Mouse (Mus musculus) embryonic facial prominence, embryonic 12.5 days (tissue): ENCODE data around the gene Cd5. TPM values are rescaled to one million over a fixed set of nuclear protein-coding genes. Genes with fewer than 3 reads are reported as not detected.

ENCODE experiments used
- ATAC-seq: fragments of 200-750 bp; cut with Nextera tagmentation; 2 replicates; pipeline ENCODE4 v1.8.0; 2017; ENCODE audit not compliant: insufficient number of reproducible peaks, insufficient read depth, low FRiP score, low TSS enrichment
- H3K27ac ChIP-seq: fragments of 300-500 bp; sonication (generic); 2 replicates; pipeline ENCODE4 v1.5.1; 2016; ENCODE audit warnings: mild to moderate bottlenecking
- H3K27me3 ChIP-seq: fragments of 300-500 bp; sonication (generic); 2 replicates; pipeline ENCODE4 v1.6.1; 2016; ENCODE audit warnings: mild to moderate bottlenecking, moderate library complexity
- H3K36me3 ChIP-seq: fragments of 300-500 bp; sonication (generic); 2 replicates; pipeline ENCODE4 v1.6.1; 2016; ENCODE audit warnings: mild to moderate bottlenecking
- H3K4me1 ChIP-seq: fragments of 300-500 bp; sonication (generic); 2 replicates; pipeline ENCODE4 v1.6.1; 2016
- H3K4me2 ChIP-seq: fragments of 300-500 bp; sonication (generic); replicated peaks from 2 replicates; pipeline ENCODE4 v1.6.1; 2016; ENCODE audit warnings: mild to moderate bottlenecking, moderate library complexity
- H3K4me3 ChIP-seq: fragments of 300-500 bp; sonication (generic); 2 replicates; pipeline ENCODE4 v1.5.1; 2016; ENCODE audit warnings: mild to moderate bottlenecking
- H3K9ac ChIP-seq: fragments of 300-500 bp; sonication (generic); 2 replicates; pipeline ENCODE4 v1.6.1; 2016; ENCODE audit warnings: mild to moderate bottlenecking, moderate library complexity
- H3K9me3 ChIP-seq: fragments of 300-500 bp; sonication (generic); 2 replicates; pipeline ENCODE4 v1.6.1; 2016; ENCODE audit warnings: mild to moderate bottlenecking, moderate library complexity
- WGBS: fragments of 180-500 bp; shearing (Covaris S2); methylation state at CpG from one replicate; pipeline ENCODE4 v1.1.7; 2016; 5-methylcytosine and 5-hydroxymethylcytosine counted together
- polyA plus RNA-seq: library from polyadenylated mRNA; unstranded; fragments of >200 nt; fragmentation: Nextera tagmentation; extraction: Ambion mirVana; gene quantifications from 2 replicates; pipeline ENCODE4 v1.2.1, GENCODE M21; 2016

Gene Cd5
- polyA plus RNA-seq, 1 experiment from 2014 or later, result 0.27 TPM

DNA sequence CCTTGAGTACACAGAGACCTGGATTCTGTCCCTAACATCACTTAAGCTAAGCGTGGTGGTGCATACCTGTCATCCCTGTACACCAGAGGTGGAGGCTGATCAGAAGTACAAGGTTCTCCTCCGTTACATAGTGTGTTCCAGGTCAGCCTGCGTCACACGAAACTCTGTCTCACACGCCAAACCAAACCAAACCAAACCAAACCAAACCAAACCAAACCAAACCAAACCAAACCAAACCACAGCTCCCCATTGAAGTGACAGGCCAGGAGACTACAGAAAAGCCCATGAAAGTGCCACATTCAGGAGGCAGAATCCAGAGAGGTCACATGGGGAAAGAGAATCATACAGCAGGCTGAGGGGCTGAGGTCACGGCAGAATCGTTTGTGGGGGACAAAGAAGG is 33.2 kb upstream of the Cd5 start:
- Histone ChIP-seq H3K27me3 (no peaks in the 10 kb centered on the region), H3K9ac (no peak overlapping the region), H3K4me3 (no peak overlapping the region), H3K4me1 (no peaks in the 10 kb centered on the region), H3K9me3 (no peaks in the 10 kb centered on the region), H3K36me3 (no peaks in the 10 kb centered on the region), H3K4me2 (no peak overlapping the region), H3K27ac (no peak overlapping the region)
- 77% methylated on average over 7 of the region's 7 CpGs for WGBS
- ATAC-seq, result no peak

GRCm38 (mm10) chr19:10769429-10770195 is 30.8 kb upstream of the Cd5 start:
- H3K9ac ChIP-seq, result no peak overlapping the region
- no peaks in the 10 kb centered on the region for H3K36me3 ChIP-seq
- no peak overlapping the region for H3K27ac ChIP-seq
- H3K9me3 ChIP-seq, result no peaks in the 10 kb centered on the region
- H3K4me1 ChIP-seq, result no peaks in the 10 kb centered on the region
- WGBS, result 73% methylated on average over 12 of the region's 12 CpGs
- no peak for ATAC-seq
- no peak overlapping the region for H3K4me3 ChIP-seq
- no peaks in the 10 kb centered on the region for H3K27me3 ChIP-seq
- H3K4me2 ChIP-seq, result no peak overlapping the region

- ATAC-seq, result no peak
- no peaks in the 10 kb centered on the region for H3K27me3 ChIP-seq
- H3K4me3 ChIP-seq, result no peak overlapping the region
- no peak overlapping the region for H3K4me2 ChIP-seq
- no peak overlapping the region for H3K9ac ChIP-seq
- no peaks in the 10 kb centered on the region for H3K4me1 ChIP-seq
- no peaks in the 10 kb centered on the region for H3K36me3 ChIP-seq
- no peak overlapping the region for H3K27ac ChIP-seq
- 67% methylated on average over 6 of the region's 6 CpGs for WGBS
- H3K9me3 ChIP-seq, result no peaks in the 10 kb centered on the region
These were observed 30.1 kb upstream of the Cd5 start for GRCm38 (mm10) chr19:10768694-10769428.

- 84% methylated on average over 10 of the region's 10 CpGs for WGBS
- no peak overlapping the region for H3K9ac ChIP-seq
- ATAC-seq, result no peak
These were observed 28.8 kb upstream of the Cd5 start for GRCm38 (mm10) chr19:10767631-10768030.

GRCm38 (mm10) chr19:10763381-10764031 is 24.7 kb upstream of the Cd5 start:
- Histone ChIP-seq H3K36me3 (no peaks in the 10 kb centered on the region), H3K9me3 (no peaks in the 10 kb centered on the region), H3K4me2 (no peak overlapping the region), H3K4me3 (no peak overlapping the region), H3K27me3 (no peaks in the 10 kb centered on the region), H3K4me1 (0 out of 2 replicates have a peak, but pooled peaks cover 6% of the 10 kb centered on the region), H3K27ac (no peak overlapping the region), H3K9ac (no peak overlapping the region)
- 82% methylated on average over 21 of the region's 21 CpGs for WGBS
- ATAC-seq, result no peak

More at GRCm38 (mm10) chr19:10767631-10768030, 28.8 kb upstream of the Cd5 start:
- H3K36me3 ChIP-seq, result no peaks in the 10 kb centered on the region
- H3K27ac ChIP-seq, result no peak overlapping the region
- no peaks in the 10 kb centered on the region for H3K4me1 ChIP-seq
- no peaks in the 10 kb centered on the region for H3K27me3 ChIP-seq
- H3K4me3 ChIP-seq, result no peak overlapping the region
- H3K4me2 ChIP-seq, result no peak overlapping the region
- H3K9me3 ChIP-seq, result no peaks in the 10 kb centered on the region

- Histone ChIP-seq H3K27me3 (no peaks in the 10 kb centered on the region), H3K4me3 (no peak overlapping the region), H3K9ac (no peak overlapping the region), H3K4me2 (no peak overlapping the region), H3K36me3 (no peaks in the 10 kb centered on the region), H3K9me3 (no peaks in the 10 kb centered on the region), H3K27ac (no peak overlapping the region), H3K4me1 (0 out of 2 replicates have a peak, but pooled peaks cover 6% of the 10 kb centered on the region)
- 67% methylated on average over 6 of the region's 6 CpGs for WGBS
- ATAC-seq, result no peak
These were observed 23.7 kb upstream of the Cd5 start for GRCm38 (mm10) chr19:10762468-10762867.

DNA sequence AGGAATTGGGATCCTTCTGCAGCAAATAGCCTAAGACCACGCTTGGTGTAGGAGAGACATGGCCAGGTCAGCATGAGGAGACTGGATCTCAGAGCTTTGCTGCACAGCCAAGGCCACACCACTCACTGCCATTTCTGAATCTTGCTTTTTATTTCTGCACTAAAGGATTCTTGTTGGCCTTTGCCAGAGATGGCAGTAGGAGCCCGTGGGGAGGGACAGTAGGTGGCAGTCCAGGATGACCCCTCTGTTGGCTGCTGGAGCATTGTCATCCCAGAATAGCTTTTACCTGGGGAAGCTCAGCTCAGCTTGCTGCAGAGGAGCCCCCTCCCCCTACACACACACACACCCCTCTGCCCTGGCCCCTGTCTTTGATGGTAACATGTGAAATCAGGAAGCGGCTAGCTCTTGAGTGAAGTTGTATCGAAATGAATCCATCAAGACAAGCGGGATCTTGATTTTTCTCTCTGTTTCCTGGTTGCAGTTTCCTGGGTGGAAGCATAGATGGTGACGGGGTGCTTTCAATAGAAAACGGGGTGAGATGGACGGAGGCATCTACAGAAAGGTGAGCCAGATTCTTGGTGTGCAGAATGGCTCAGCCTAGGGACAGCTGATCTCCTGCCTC is 23.1 kb upstream of the Cd5 start:
- ATAC-seq, result no peak
- no peak overlapping the region for H3K27ac ChIP-seq
- no peak overlapping the region for H3K9ac ChIP-seq
- no peak overlapping the region for H3K4me3 ChIP-seq
- no peaks in the 10 kb centered on the region for H3K36me3 ChIP-seq
- no peak overlapping the region for H3K4me2 ChIP-seq
- H3K27me3 ChIP-seq, result no peaks in the 10 kb centered on the region
- no peaks in the 10 kb centered on the region for H3K9me3 ChIP-seq
- 0 out of 2 replicates have a peak, but pooled peaks cover 6% of the 10 kb centered on the region for H3K4me1 ChIP-seq
- 86% methylated on average over 8 of the region's 8 CpGs for WGBS

DNA sequence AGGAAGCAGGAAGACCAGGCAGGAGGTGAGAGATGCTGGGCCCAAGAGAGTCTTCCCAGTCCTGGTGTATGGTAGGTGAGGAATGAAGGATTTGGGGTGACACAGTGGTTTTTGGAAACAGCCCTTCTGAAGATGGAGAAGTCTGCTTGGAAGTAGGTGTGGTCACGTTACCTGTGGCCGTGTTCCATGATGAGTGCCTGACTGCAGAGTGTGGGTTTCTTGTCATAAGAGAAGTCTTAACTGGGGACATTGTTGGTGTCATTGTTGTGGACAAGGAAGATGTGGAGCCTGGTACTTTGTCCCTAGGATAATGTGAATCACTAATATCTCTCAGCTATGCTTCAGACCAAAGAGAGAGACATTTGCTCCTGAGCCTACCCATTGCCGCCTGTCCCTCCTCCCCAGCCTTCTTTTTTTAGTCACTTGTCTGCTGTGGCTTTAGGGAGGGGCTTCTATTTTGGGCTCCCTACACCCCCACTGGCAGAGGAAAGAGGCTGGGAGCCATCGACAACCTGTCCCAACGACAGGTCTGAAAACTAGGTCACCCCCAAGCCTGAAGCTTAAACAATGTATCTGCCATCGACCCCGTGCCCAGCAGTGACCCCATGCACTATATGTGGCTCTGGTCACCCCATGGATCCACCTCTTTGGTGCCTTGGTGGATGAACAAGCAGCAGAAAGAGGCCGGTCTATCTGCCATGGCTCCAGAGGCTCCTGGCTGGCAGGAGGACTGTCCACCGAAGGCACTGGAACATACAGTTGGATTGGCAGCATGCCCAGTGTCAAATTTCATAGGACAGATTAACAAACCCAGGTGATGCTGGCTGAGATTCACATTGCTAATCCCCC is 21.4 kb upstream of the Cd5 start:
- 83% methylated on average over 9 of the region's 9 CpGs for WGBS
- H3K4me2 ChIP-seq, result no peak overlapping the region
- 0 out of 2 replicates have a peak, but pooled peaks cover 6% of the 10 kb centered on the region for H3K4me1 ChIP-seq
- no peaks in the 10 kb centered on the region for H3K9me3 ChIP-seq
- H3K4me3 ChIP-seq, result no peak overlapping the region
- H3K9ac ChIP-seq, result no peak overlapping the region
- no peaks in the 10 kb centered on the region for H3K36me3 ChIP-seq
- H3K27me3 ChIP-seq, result no peaks in the 10 kb centered on the region
- no peak for ATAC-seq
- H3K27ac ChIP-seq, result no peak overlapping the region

DNA sequence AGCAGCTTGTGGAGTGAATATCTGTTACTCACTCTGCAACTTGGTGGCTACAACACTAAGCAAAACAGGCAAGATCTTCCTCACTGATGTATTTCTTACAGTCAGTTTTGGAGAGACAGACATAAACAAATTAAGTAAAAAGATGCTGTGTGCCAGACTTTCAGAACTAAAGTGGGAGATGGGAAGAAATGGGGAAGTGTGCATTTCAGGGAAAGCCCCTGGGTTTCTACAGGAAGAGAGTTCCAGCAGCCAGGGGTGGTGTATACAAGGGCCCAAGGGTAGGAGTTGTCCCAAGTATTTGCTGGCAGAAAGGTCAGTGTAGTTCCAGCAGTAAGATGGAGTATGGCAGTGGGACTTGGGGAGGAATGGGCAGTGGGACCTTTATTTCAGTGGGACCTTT is 20.7 kb upstream of the Cd5 start:
- H3K4me3 ChIP-seq, result no peak overlapping the region
- no peaks in the 10 kb centered on the region for H3K27me3 ChIP-seq
- no peak for ATAC-seq
- 0 out of 2 replicates have a peak, but pooled peaks cover 6% of the 10 kb centered on the region for H3K4me1 ChIP-seq
- H3K36me3 ChIP-seq, result no peaks in the 10 kb centered on the region
- no peak overlapping the region for H3K27ac ChIP-seq
- H3K4me2 ChIP-seq, result no peak overlapping the region
- H3K9me3 ChIP-seq, result no peaks in the 10 kb centered on the region
- no peak overlapping the region for H3K9ac ChIP-seq

- Histone ChIP-seq H3K27ac (no peak overlapping the region), H3K4me2 (no peak overlapping the region), H3K36me3 (no peaks in the 10 kb centered on the region), H3K27me3 (no peaks in the 10 kb centered on the region), H3K4me3 (no peak overlapping the region), H3K4me1 (0 out of 2 replicates have a peak, but pooled peaks cover 6% of the 10 kb centered on the region), H3K9ac (no peak overlapping the region), H3K9me3 (no peaks in the 10 kb centered on the region)
- no peak for ATAC-seq
- 52% methylated on average over 6 of the region's 6 CpGs for WGBS
These were observed 19.9 kb upstream of the Cd5 start for GRCm38 (mm10) chr19:10758708-10759107.

GRCm38 (mm10) chr19:10757526-10757925 is 18.7 kb upstream of the Cd5 start:
- Histone ChIP-seq H3K9me3 (no peaks in the 10 kb centered on the region), H3K4me3 (no peak overlapping the region), H3K9ac (no peak overlapping the region), H3K4me2 (no peak overlapping the region), H3K27me3 (no peaks in the 10 kb centered on the region), H3K27ac (no peak overlapping the region), H3K4me1 (0 out of 2 replicates have a peak, but pooled peaks cover 6% of the 10 kb centered on the region), H3K36me3 (no peaks in the 10 kb centered on the region)
- ATAC-seq, result no peak
- 81% methylated on average over 2 of the region's 2 CpGs for WGBS
